In the genomic region with DNA sequence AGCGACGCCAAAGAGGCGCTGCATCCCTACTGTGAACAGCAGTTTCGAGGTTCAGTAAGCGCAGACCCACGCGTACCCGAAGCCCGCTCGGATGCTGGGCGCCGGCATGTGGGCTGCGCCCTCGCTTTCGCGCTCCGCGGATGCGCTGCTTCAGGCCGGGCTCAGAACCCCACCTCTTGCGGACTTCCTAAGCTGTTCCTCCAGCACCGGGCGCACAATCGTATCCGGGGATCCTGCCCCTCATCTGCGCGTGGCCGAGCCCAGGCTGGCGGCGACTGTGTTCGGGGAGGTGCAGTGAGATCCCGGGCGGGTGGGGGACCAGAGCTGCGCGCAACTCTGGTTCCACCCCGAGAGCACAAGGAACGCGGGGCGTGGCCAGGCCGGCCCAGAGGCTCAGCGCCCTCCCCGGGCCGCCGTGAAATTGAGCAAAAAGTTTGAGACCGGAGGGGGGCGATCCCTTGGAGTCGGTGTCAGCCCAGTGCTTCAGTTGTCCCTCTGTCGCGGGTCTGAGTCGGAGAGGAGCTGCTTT, we compare ENCODE assay signal across 8 mouse cellular contexts. TPM values are rescaled to one million over a fixed set of nuclear protein-coding genes. Genes with fewer than 3 reads are reported as not detected.
DNase-seq lines count a peak whose midpoint lies in the region; ATAC-seq and TF ChIP-seq lines count a peak whose summit lies in the region.

No protein-coding gene starts in this region.

- H3K27me3 ChIP-seq in thymus, adult 2 months (ENCODE audit: control insufficient read depth, insufficient read depth, low read length): peaks cover 23% of the 10 kb centered on the region
- peaks cover 28% of the 10 kb centered on the region for H3K27me3 ChIP-seq in intestine, postnatal 0 days (replicated peaks; ENCODE audit: control insufficient read depth, insufficient read depth, low read length)

- peak; percentile 43 for DNase-seq in thymus, adult 2 months
- no peak for DNase-seq in thymus, adult 18-20 months
- peak; percentile 60 for DNase-seq in embryo, embryonic 9.5 days (ENCODE audit: extremely low spot score)
- peak; percentile 83 to 84 for DNase-seq in heart, adult 18-20 months
- DNase-seq in lung, adult 18-20 months: peak; percentile 77 to 82
- DNase-seq in urinary bladder, postnatal 25 days (ENCODE audit: low spot score): peak; percentile 75

- no peak for TF ChIP-seq POLR2A in thymus, adult 2 months (IDR thresholded peaks at IDR 0.05; ENCODE audit: control insufficient read depth, extremely low read depth, insufficient read depth, low read length, poor library complexity)
- TF ChIP-seq POLR2A in olfactory bulb, adult 2 months (IDR thresholded peaks at IDR 0.05; ENCODE audit: insufficient read depth, low read depth, low read length): no peak

- peak overlapping the region; percentile 40 for H3K9ac ChIP-seq in intestine, postnatal 0 days (ENCODE audit: low read depth, low read length)

- no peak for TF ChIP-seq CTCF in thymus, adult 2 months (IDR thresholded peaks at IDR 0.05; ENCODE audit: borderline replicate concordance, control insufficient read depth, extremely low read depth, insufficient read depth, low read length, poor library complexity)
- peak; percentile 47 for TF ChIP-seq CTCF in intestine, postnatal 0 days (IDR thresholded peaks at IDR 0.05; ENCODE audit: low read depth)
- TF ChIP-seq CTCF in olfactory bulb, adult 2 months (IDR thresholded peaks at IDR 0.05; ENCODE audit: insufficient read depth, low read depth, low read length): no peak

- H3K9me3 ChIP-seq in intestine, postnatal 0 days (ENCODE audit: control insufficient read depth): no peaks in the 10 kb centered on the region

- H3K4me2 ChIP-seq in intestine, postnatal 0 days (replicated peaks; ENCODE audit: low read depth): peak overlapping the region; percentile 95

- peak; percentile 46; the same call in 1 of the 2 replicates for ATAC-seq in intestine, postnatal 0 days

- WGBS in thymus, adult 2 months: 2% methylated on average over 50 of the region's 50 CpGs
- WGBS in intestine, postnatal 0 days: under 1% methylated on average over 49 of the region's 50 CpGs
- WGBS in olfactory bulb, adult 2 months: under 1% methylated on average over 50 of the region's 50 CpGs

- no peaks in the 10 kb centered on the region for H3K36me3 ChIP-seq in thymus, adult 2 months (ENCODE audit: control insufficient read depth, insufficient read depth, low read length)
- H3K36me3 ChIP-seq in intestine, postnatal 0 days (ENCODE audit: control insufficient read depth, insufficient read depth): no peaks in the 10 kb centered on the region

- peaks cover 15% of the 10 kb centered on the region for H3K4me1 ChIP-seq in thymus, adult 2 months (replicated peaks; ENCODE audit: control insufficient read depth, insufficient read depth, low read length)
- peaks cover 14% of the 10 kb centered on the region; the same call in 1 of the 2 replicates for H3K4me1 ChIP-seq in intestine, postnatal 0 days (replicated peaks; ENCODE audit: control insufficient read depth, insufficient read depth, low read length)
- peaks cover 34% of the 10 kb centered on the region for H3K4me1 ChIP-seq in olfactory bulb, adult 2 months (ENCODE audit: control insufficient read depth, insufficient read depth, low read length)

- peak overlapping the region; percentile 26 for H3K4me3 ChIP-seq in thymus, adult 2 months (ENCODE audit: control insufficient read depth, insufficient read depth, low read length)
- peak overlapping the region; percentile 55 for H3K4me3 ChIP-seq in intestine, postnatal 0 days (ENCODE audit: low read depth, low read length)
- H3K4me3 ChIP-seq in olfactory bulb, adult 2 months (ENCODE audit: insufficient read depth, low read depth, low read length): peak overlapping the region; percentile 47

- H3K27ac ChIP-seq in thymus, adult 2 months (ENCODE audit: control insufficient read depth, insufficient read depth, low read length): no peak overlapping the region
- no peak overlapping the region for H3K27ac ChIP-seq in intestine, postnatal 0 days (ENCODE audit: low read depth, low read length)
- H3K27ac ChIP-seq in olfactory bulb, adult 2 months (ENCODE audit: insufficient read depth, low read depth, low read length): no peak overlapping the region

RNA-seq across cellular contexts. Expression of a gene that starts 2.1 kb away (rescaled TPM):
- 12.9 and 15.7 TPM in 2 replicates for polyA plus RNA-seq in thymus, adult 2 months (2012; rRNA removed)
- total RNA-seq in heart, adult 18-20 months (2021): 1 to 10 TPM in 1 of 2 experiments, under 1 TPM in 1; 0.94 to 1.4 TPM
- 2.5 and 3.3 TPM in 2 replicates for polyA plus RNA-seq in intestine, postnatal 0 days (2015; fragmentation: Nextera tagmentation; extraction: Ambion mirVana)
- not detected in 2 replicates for polyA plus RNA-seq in olfactory bulb, adult 2 months (2012; ENCODE audit: insufficient read depth, insufficient read length, low replicate concordance, missing spikeins)

RNA-seq across cellular contexts. Expression of a gene that starts 38.9 kb away (rescaled TPM):
- polyA plus RNA-seq in thymus, adult 2 months (2012; rRNA removed): 86.0 and 132 TPM in 2 replicates
- 10 to 100 TPM; 25.1 to 29.4 TPM for total RNA-seq in heart, adult 18-20 months (2021)
- polyA plus RNA-seq in intestine, postnatal 0 days (2015; fragmentation: Nextera tagmentation; extraction: Ambion mirVana): 177 and 194 TPM in 2 replicates
- not detected in 2 replicates for polyA plus RNA-seq in olfactory bulb, adult 2 months (2012; ENCODE audit: insufficient read depth, insufficient read length, low replicate concordance, missing spikeins)

RNA-seq across cellular contexts. Expression of a gene that starts 48.4 kb away (rescaled TPM):
- 26.5 and 27.1 TPM in 2 replicates for polyA plus RNA-seq in thymus, adult 2 months (2012; rRNA removed)
- 10 to 100 TPM; 27.7 to 29.5 TPM for total RNA-seq in heart, adult 18-20 months (2021)
- 3.7 and 4.8 TPM in 2 replicates for polyA plus RNA-seq in intestine, postnatal 0 days (2015; fragmentation: Nextera tagmentation; extraction: Ambion mirVana)
- polyA plus RNA-seq in olfactory bulb, adult 2 months (2012; ENCODE audit: insufficient read depth, insufficient read length, low replicate concordance, missing spikeins): not detected in 2 replicates

RNA-seq across cellular contexts. Expression of a gene that starts 53.4 kb away (rescaled TPM):
- not detected in 2 replicates for polyA plus RNA-seq in thymus, adult 2 months (2012; rRNA removed)
- not detected for total RNA-seq in heart, adult 18-20 months (2021)
- polyA plus RNA-seq in intestine, postnatal 0 days (2015; fragmentation: Nextera tagmentation; extraction: Ambion mirVana): not detected in 2 replicates
- not detected in 2 replicates for polyA plus RNA-seq in olfactory bulb, adult 2 months (2012; ENCODE audit: insufficient read depth, insufficient read length, low replicate concordance, missing spikeins)

Comparison
In these comparisons a context has a peak if more than half of its experiments do, and no peak if none do; other contexts are left out.
1. DNase-seq: peak in thymus, adult 2 months (single experiment), embryo, embryonic 9.5 days (single experiment), heart, adult 18-20 months (2 of 2), lung, adult 18-20 months (2 of 2) and urinary bladder, postnatal 25 days (single experiment); none in thymus, adult 18-20 months (0 of 2).
2. Peak in every context shown above with its lines, with median percentiles within 50 percentile points of each other: H3K4me3 ChIP-seq.